Mouse (Mus musculus): ENCODE measurements around the gene Maff. TPM values are rescaled to one million over a fixed set of nuclear protein-coding genes. Genes with fewer than 3 reads are reported as not detected.
A peak's percentile ranks its signal among the peaks of the same experiment; 100 is the strongest.

The Maff gene
- polyA plus RNA-seq, 1 experiment from 2014 or later, result 1.8 TPM

DNA sequence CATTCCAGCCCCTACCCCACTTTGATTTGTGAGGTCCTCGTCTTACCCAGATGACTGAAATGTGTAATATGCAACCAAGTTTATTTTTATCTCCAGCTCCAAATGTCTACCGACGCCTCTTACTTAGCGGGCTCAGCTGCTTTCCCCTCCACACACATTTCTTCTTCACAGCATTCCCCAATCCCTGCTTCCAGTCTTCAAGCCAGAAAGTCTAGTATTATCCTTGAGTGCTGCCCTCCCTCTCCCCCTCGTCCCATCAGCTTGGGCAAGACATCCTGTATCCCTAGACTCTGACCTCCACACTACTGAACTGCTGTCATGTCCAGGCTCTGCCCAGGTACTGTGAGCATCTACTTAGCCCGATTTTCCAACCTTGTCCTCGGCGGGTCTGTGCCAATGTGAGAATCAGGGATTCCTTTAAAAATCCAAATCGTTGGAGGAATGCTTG, 57.4 kb downstream of the Maff start:
- Histone ChIP-seq H3K4me1 (peaks cover 55% of the 10 kb centered on the region), H3K4me3 (peak overlapping the region; percentile 95), H3K27me3 (replicated peaks; ENCODE audit: low read depth, poor library complexity, severe bottlenecking) (peaks cover 21% of the 10 kb centered on the region), H3K9me3 (no peaks in the 10 kb centered on the region), H3K27ac (replicated peaks) (peak overlapping the region; percentile 93; the same call in 1 of the 2 replicates), H3K36me3 (replicated peaks) (no peaks in the 10 kb centered on the region)
- no peak for DNase-seq (ENCODE audit: low spot score)
- WGBS, result 13% methylated on average over 9 of the region's 9 CpGs

GRCm38 (mm10) chr15:79404277-79404676, 57.9 kb downstream of the Maff start:
- DNase-seq (ENCODE audit: low spot score), result no peak
- Histone ChIP-seq H3K27ac (replicated peaks) (no peak overlapping the region), H3K9me3 (no peaks in the 10 kb centered on the region), H3K4me1 (peaks cover 58% of the 10 kb centered on the region), H3K36me3 (replicated peaks) (no peaks in the 10 kb centered on the region), H3K4me3 (peak overlapping the region; percentile 95; the same call in 1 of the 2 replicates), H3K27me3 (replicated peaks; ENCODE audit: low read depth, poor library complexity, severe bottlenecking) (peaks cover 24% of the 10 kb centered on the region)
- WGBS, result 44% methylated on average over 1 of the region's 1 CpGs

GRCm38 (mm10) chr15:79406564-79406963, 60.1 kb downstream of the Maff start:
- no peak for DNase-seq (ENCODE audit: low spot score)
- Histone ChIP-seq H3K4me1 (peaks cover 35% of the 10 kb centered on the region), H3K4me3 (no peak overlapping the region), H3K27me3 (replicated peaks; ENCODE audit: low read depth, poor library complexity, severe bottlenecking) (peaks cover 24% of the 10 kb centered on the region), H3K9me3 (no peaks in the 10 kb centered on the region), H3K36me3 (replicated peaks) (no peaks in the 10 kb centered on the region), H3K27ac (replicated peaks) (no peak overlapping the region)
- WGBS, result 86% methylated on average over 4 of the region's 4 CpGs

MicroRNAs encoded within 50 kb of the gene (microRNA counts, 519-probe panel; counts per million panel counts)
- microRNA mmu-miR-1943, result 188 counts per million, percentile 57 among the panel's probes with 10 or more counts

Small RNA genes within 50 kb of the gene (microRNA-seq; reads per million reads assigned to microRNA genes)
- 2.1 reads per million for gene Mir1943

Other genes starting within 250 kb of the Maff start
- gene Micall1, start 237.7 kb upstream of the Maff start, polyA plus RNA-seq (2016; fragmentation: Nextera tagmentation; extraction: Ambion mirVana), result 7.3 and 7.4 TPM in 2 replicates
- 414 and 440 TPM in 2 replicates for gene Polr2f, start 205.6 kb upstream of the Maff start, polyA plus RNA-seq (2016; fragmentation: Nextera tagmentation; extraction: Ambion mirVana)
- gene 1700088E04Rik, start 205.4 kb upstream of the Maff start, polyA plus RNA-seq (2016; fragmentation: Nextera tagmentation; extraction: Ambion mirVana), result 8.0 and 8.2 TPM in 2 replicates
- gene Sox10, start 181.4 kb upstream of the Maff start, polyA plus RNA-seq (2016; fragmentation: Nextera tagmentation; extraction: Ambion mirVana), result 11.4 and 12.9 TPM in 2 replicates
- 45.6 and 50.1 TPM in 2 replicates for gene Pick1, start 117.4 kb upstream of the Maff start, polyA plus RNA-seq (2016; fragmentation: Nextera tagmentation; extraction: Ambion mirVana)
- gene Gm49486, start 117.2 kb upstream of the Maff start, polyA plus RNA-seq (2016; fragmentation: Nextera tagmentation; extraction: Ambion mirVana), result 0.29 and 0.35 TPM in 2 replicates
- 0.16 and 0.34 TPM in 2 replicates for gene Slc16a8, start 91.9 kb upstream of the Maff start, polyA plus RNA-seq (2016; fragmentation: Nextera tagmentation; extraction: Ambion mirVana)
- gene Baiap2l2, start 61.1 kb upstream of the Maff start, polyA plus RNA-seq (2016; fragmentation: Nextera tagmentation; extraction: Ambion mirVana), result 2.5 and 6.0 TPM in 2 replicates
- gene Pla2g6, start 18.2 kb upstream of the Maff start, polyA plus RNA-seq (2016; fragmentation: Nextera tagmentation; extraction: Ambion mirVana), result 18.4 and 20.4 TPM in 2 replicates
- gene Tmem184b, start 56.9 kb downstream of the Maff start, polyA plus RNA-seq (2016; fragmentation: Nextera tagmentation; extraction: Ambion mirVana), result 57.7 and 58.9 TPM in 2 replicates
- 143 and 156 TPM in 2 replicates for gene Csnk1e, start 108.9 kb downstream of the Maff start, polyA plus RNA-seq (2016; fragmentation: Nextera tagmentation; extraction: Ambion mirVana)
- gene Kcnj4, start 158.6 kb downstream of the Maff start, polyA plus RNA-seq (2016; fragmentation: Nextera tagmentation; extraction: Ambion mirVana), result not detected in 2 replicates
- 7.1 and 8.8 TPM in 2 replicates for gene Kdelr3, start 169.8 kb downstream of the Maff start, polyA plus RNA-seq (2016; fragmentation: Nextera tagmentation; extraction: Ambion mirVana)
- 43.7 and 44.9 TPM in 2 replicates for gene Ddx17, start 200.1 kb downstream of the Maff start, polyA plus RNA-seq (2016; fragmentation: Nextera tagmentation; extraction: Ambion mirVana)